In genomic region chr3:88102196-88102595, GRCm38 (mm10) we compare ENCODE assay signal across 13 mouse cellular contexts. TPM values are rescaled to one million over a fixed set of nuclear protein-coding genes. Genes with fewer than 3 reads are reported as not detected.
DNase-seq lines count a peak whose midpoint lies in the region; ATAC-seq lines count a peak whose summit lies in the region.
"Had no signal": no experiment of that assay in that cellular context is flagged by ENCODE, and none has a peak within 500 bp of the region (broad histone marks: within the 10 kb centered on the region; RNA-seq: fewer than 3 reads in every experiment).

No protein-coding gene starts in this region.

- no peak overlapping the region for H3K4me3 ChIP-seq in forebrain, embryonic 10.5 days
- no peak overlapping the region for H3K4me3 ChIP-seq in forebrain, embryonic 15.5 days
- H3K4me3 ChIP-seq in embryonic facial prominence, embryonic 15.5 days (replicated peaks), result no peak overlapping the region
- no peak overlapping the region for H3K4me3 ChIP-seq in liver, embryonic 11.5 days (ENCODE audit: low read depth, low read length)
- H3K4me3 ChIP-seq: forebrain, embryonic 12.5 days had no signal

- H3K4me2 ChIP-seq in forebrain, embryonic 15.5 days (replicated peaks), result no peak overlapping the region
- no peak overlapping the region for H3K4me2 ChIP-seq in embryonic facial prominence, embryonic 15.5 days (replicated peaks)
- no peak overlapping the region for H3K4me2 ChIP-seq in liver, embryonic 11.5 days
- H3K4me2 ChIP-seq: forebrain, embryonic 12.5 days had no signal

- no peak for DNase-seq in forebrain, embryonic 10.5 days (ENCODE audit: extremely low spot score, low spot score)
- DNase-seq in kidney, adult 18-20 months, result peak; percentile 53
- DNase-seq in kidney, postnatal 4 days, result no peak
- no peak for DNase-seq in liver, embryonic 11.5 days (ENCODE audit: low spot score)
- DNase-seq in ovary, adult 18-20 months (ENCODE audit: low spot score), result no peak
- no peak for DNase-seq in embryo, embryonic 11 days
- DNase-seq: cerebellum, adult 11-12 months; spleen, adult 18-20 months had no signal

- peak overlapping the region; percentile 30; the same call in 1 of the 2 replicates for H3K27ac ChIP-seq in forebrain, embryonic 10.5 days
- H3K27ac ChIP-seq in forebrain, embryonic 15.5 days (replicated peaks), result no peak overlapping the region
- H3K27ac ChIP-seq in embryonic facial prominence, embryonic 15.5 days (replicated peaks), result peak overlapping the region; percentile 48; the same call in 1 of the 2 replicates
- H3K27ac ChIP-seq in liver, embryonic 11.5 days (ENCODE audit: low read depth, low read length), result peak overlapping the region; percentile 67
- H3K27ac ChIP-seq: forebrain, embryonic 12.5 days had no signal

- 92% methylated on average over 6 of the region's 6 CpGs for WGBS in forebrain, embryonic 10.5 days
- 93% methylated on average over 6 of the region's 6 CpGs for WGBS in forebrain, embryonic 15.5 days
- 79% methylated on average over 6 of the region's 6 CpGs for WGBS in embryonic facial prominence, embryonic 15.5 days
- WGBS in liver, embryonic 11.5 days, result 79% methylated on average over 6 of the region's 6 CpGs

- no peak overlapping the region for H3K9ac ChIP-seq in forebrain, embryonic 15.5 days (replicated peaks)
- no peak overlapping the region for H3K9ac ChIP-seq in embryonic facial prominence, embryonic 15.5 days
- no peak overlapping the region for H3K9ac ChIP-seq in liver, embryonic 11.5 days (ENCODE audit: low read depth, low read length)
- H3K9ac ChIP-seq: forebrain, embryonic 12.5 days had no signal

- H3K4me1 ChIP-seq in forebrain, embryonic 10.5 days, result no peaks in the 10 kb centered on the region
- no peaks in the 10 kb centered on the region for H3K4me1 ChIP-seq in forebrain, embryonic 15.5 days
- no peaks in the 10 kb centered on the region for H3K4me1 ChIP-seq in embryonic facial prominence, embryonic 15.5 days
- H3K4me1 ChIP-seq in liver, embryonic 11.5 days (replicated peaks; ENCODE audit: control insufficient read depth, insufficient read depth, low read length), result no peaks in the 10 kb centered on the region
- H3K4me1 ChIP-seq: forebrain, embryonic 12.5 days had no signal

- no peaks in the 10 kb centered on the region for H3K27me3 ChIP-seq in forebrain, embryonic 10.5 days (ENCODE audit: poor library complexity, severe bottlenecking)
- H3K27me3 ChIP-seq in forebrain, embryonic 15.5 days, result no peaks in the 10 kb centered on the region
- no peaks in the 10 kb centered on the region for H3K27me3 ChIP-seq in embryonic facial prominence, embryonic 15.5 days
- H3K27me3 ChIP-seq in liver, embryonic 11.5 days (replicated peaks; ENCODE audit: control insufficient read depth, insufficient read depth, low read length), result no peaks in the 10 kb centered on the region
- H3K27me3 ChIP-seq: forebrain, embryonic 12.5 days had no signal

- no peaks in the 10 kb centered on the region for H3K9me3 ChIP-seq in forebrain, embryonic 10.5 days
- no peaks in the 10 kb centered on the region for H3K9me3 ChIP-seq in forebrain, embryonic 15.5 days
- H3K9me3 ChIP-seq in embryonic facial prominence, embryonic 15.5 days (replicated peaks), result no peaks in the 10 kb centered on the region
- no peaks in the 10 kb centered on the region for H3K9me3 ChIP-seq in liver, embryonic 11.5 days (ENCODE audit: control insufficient read depth, low read length)
- H3K9me3 ChIP-seq: forebrain, embryonic 12.5 days had no signal

- no peak for ATAC-seq in forebrain, embryonic 15.5 days (replicated peaks)
- ATAC-seq in embryonic facial prominence, embryonic 15.5 days (ENCODE audit: insufficient number of reproducible peaks, low FRiP score, low TSS enrichment, low read depth), result no peak
- ATAC-seq in liver, embryonic 11.5 days (replicated peaks; ENCODE audit: low FRiP score), result no peak

- peaks cover 96% of the 10 kb centered on the region for H3K36me3 ChIP-seq in forebrain, embryonic 10.5 days (replicated peaks)
- H3K36me3 ChIP-seq in forebrain, embryonic 15.5 days, result no peaks in the 10 kb centered on the region; the same call in 1 of the 2 replicates
- peaks cover 74% of the 10 kb centered on the region for H3K36me3 ChIP-seq in embryonic facial prominence, embryonic 15.5 days
- H3K36me3 ChIP-seq in liver, embryonic 11.5 days (ENCODE audit: control insufficient read depth, insufficient read depth, low read length), result peaks cover 32% of the 10 kb centered on the region

RNA-seq across cellular contexts. Expression of gene Iqgap3, which starts 20.4 kb away (rescaled TPM):
- polyA plus RNA-seq in forebrain, embryonic 10.5 days (2016; fragmentation: Nextera tagmentation; extraction: Ambion mirVana), result 30.3 and 30.4 TPM in 2 replicates
- 7.1 and 8.9 TPM in 2 replicates for polyA plus RNA-seq in forebrain, embryonic 15.5 days (2015; fragmentation: Nextera tagmentation; extraction: Ambion mirVana)
- 15.9 and 16.8 TPM in 2 replicates for polyA plus RNA-seq in embryonic facial prominence, embryonic 15.5 days (2015; fragmentation: Nextera tagmentation; extraction: Ambion mirVana)
- 16.8 and 19.1 TPM in 2 replicates for polyA plus RNA-seq in liver, embryonic 11.5 days (2014; fragmentation: Nextera tagmentation; extraction: Ambion mirVana)

RNA-seq across cellular contexts. Expression of gene Ttc24, which starts 24.1 kb away (rescaled TPM):
- not detected in 2 replicates for polyA plus RNA-seq in forebrain, embryonic 10.5 days (2016; fragmentation: Nextera tagmentation; extraction: Ambion mirVana)
- not detected in 2 replicates for polyA plus RNA-seq in forebrain, embryonic 15.5 days (2015; fragmentation: Nextera tagmentation; extraction: Ambion mirVana)
- 0.35 and 0.52 TPM in 2 replicates for polyA plus RNA-seq in embryonic facial prominence, embryonic 15.5 days (2015; fragmentation: Nextera tagmentation; extraction: Ambion mirVana)
- polyA plus RNA-seq in liver, embryonic 11.5 days (2014; fragmentation: Nextera tagmentation; extraction: Ambion mirVana), result not detected in 2 replicates
- polyA plus RNA-seq: cortical plate, adult 2 months; hindbrain, embryonic 11.5 days had no signal

RNA-seq across cellular contexts. Expression of gene Mef2d, which starts 40.0 kb away (rescaled TPM):
- 9.4 and 11.1 TPM in 2 replicates for polyA plus RNA-seq in forebrain, embryonic 10.5 days (2016; fragmentation: Nextera tagmentation; extraction: Ambion mirVana)
- polyA plus RNA-seq in forebrain, embryonic 15.5 days (2015; fragmentation: Nextera tagmentation; extraction: Ambion mirVana), result 20.1 and 21.3 TPM in 2 replicates
- 31.0 and 31.1 TPM in 2 replicates for polyA plus RNA-seq in embryonic facial prominence, embryonic 15.5 days (2015; fragmentation: Nextera tagmentation; extraction: Ambion mirVana)
- polyA plus RNA-seq in liver, embryonic 11.5 days (2014; fragmentation: Nextera tagmentation; extraction: Ambion mirVana), result 27.6 and 28.0 TPM in 2 replicates

RNA-seq across cellular contexts. Expression of gene Naxe, which starts 43.9 kb away (rescaled TPM):
- polyA plus RNA-seq in forebrain, embryonic 10.5 days (2016; fragmentation: Nextera tagmentation; extraction: Ambion mirVana), result 125 and 134 TPM in 2 replicates
- 167 and 170 TPM in 2 replicates for polyA plus RNA-seq in forebrain, embryonic 15.5 days (2015; fragmentation: Nextera tagmentation; extraction: Ambion mirVana)
- polyA plus RNA-seq in embryonic facial prominence, embryonic 15.5 days (2015; fragmentation: Nextera tagmentation; extraction: Ambion mirVana), result 196 and 197 TPM in 2 replicates
- 98.7 and 106 TPM in 2 replicates for polyA plus RNA-seq in liver, embryonic 11.5 days (2014; fragmentation: Nextera tagmentation; extraction: Ambion mirVana)

RNA-seq across cellular contexts. Expression of gene Gpatch4, which starts 59.3 kb away (rescaled TPM):
- polyA plus RNA-seq in forebrain, embryonic 10.5 days (2016; fragmentation: Nextera tagmentation; extraction: Ambion mirVana), result 52.4 and 54.5 TPM in 2 replicates
- polyA plus RNA-seq in forebrain, embryonic 15.5 days (2015; fragmentation: Nextera tagmentation; extraction: Ambion mirVana), result 29.7 and 31.1 TPM in 2 replicates
- 28.5 and 35.8 TPM in 2 replicates for polyA plus RNA-seq in embryonic facial prominence, embryonic 15.5 days (2015; fragmentation: Nextera tagmentation; extraction: Ambion mirVana)
- 60.6 and 60.7 TPM in 2 replicates for polyA plus RNA-seq in liver, embryonic 11.5 days (2014; fragmentation: Nextera tagmentation; extraction: Ambion mirVana)
